Mouse (Mus musculus): ENCODE data around the gene Grk5.

GRCm38 (mm10) chr19:60889101-60889713 is 342 bp upstream of the Grk5 start:
- peak; percentile 70 for TF ChIP-seq CTCF (IDR thresholded peaks at IDR 0.05; ENCODE audit: low read depth, low read length)
- no peak for TF ChIP-seq POLR2A (IDR thresholded peaks at IDR 0.05; ENCODE audit: insufficient read depth, low read length)
- TF ChIP-seq EP300 (IDR thresholded peaks at IDR 0.05; ENCODE audit: insufficient read depth, low read depth, low read length), result no peak
